Mouse (Mus musculus) limb, embryonic 15.5 days (tissue): ENCODE results near the gene Gm5941. TPM values are rescaled to one million over a fixed set of nuclear protein-coding genes. Genes with fewer than 3 reads are reported as not detected.
"Not testable (repeated sequence)": the region's sequence is repeated elsewhere in the genome, so short reads cannot be mapped to it uniquely, and the experiment has no call there.

Source experiments
- ATAC-seq: fragments of 200-750 bp; cut with Nextera tagmentation; 2 replicates; pipeline ENCODE4 v1.8.0; 2017; ENCODE audit warnings: low read depth, moderate TSS enrichment; ENCODE audit not compliant: insufficient number of reproducible peaks, low FRiP score, low TSS enrichment
- H3K27ac ChIP-seq: fragments of 300-500 bp; sonication (generic); 2 replicates; pipeline ENCODE4 v1.5.1; 2015; ENCODE audit warnings: moderate library complexity, mild to moderate bottlenecking, inconsistent platforms
- H3K27me3 ChIP-seq: fragments of 300-500 bp; sonication (generic); 2 replicates; pipeline ENCODE4 v1.6.1; 2015; ENCODE audit warnings: inconsistent platforms
- H3K36me3 ChIP-seq: fragments of 300-500 bp; sonication (generic); 2 replicates; pipeline ENCODE4 v1.6.1; 2015; ENCODE audit warnings: inconsistent platforms
- H3K4me1 ChIP-seq: fragments of 300-500 bp; sonication (generic); 2 replicates; pipeline ENCODE4 v1.6.1; 2015; ENCODE audit warnings: inconsistent platforms
- H3K4me2 ChIP-seq: fragments of 300-500 bp; sonication (generic); 2 replicates; pipeline ENCODE4 v1.6.1; 2015; ENCODE audit warnings: mild to moderate bottlenecking, inconsistent platforms
- H3K4me3 ChIP-seq: fragments of 300-500 bp; sonication (generic); 2 replicates; pipeline ENCODE4 v1.5.1; 2015; ENCODE audit warnings: mild to moderate bottlenecking, inconsistent platforms
- H3K9ac ChIP-seq: fragments of 300-500 bp; sonication (generic); 2 replicates; pipeline ENCODE4 v1.6.1; 2015; ENCODE audit warnings: inconsistent platforms
- H3K9me3 ChIP-seq: fragments of 300-500 bp; sonication (generic); 2 replicates; pipeline ENCODE4 v1.6.1; 2016; ENCODE audit warnings: inconsistent platforms
- WGBS: fragments of 180-500 bp; shearing (Covaris S2); methylation state at CpG from one replicate; pipeline ENCODE4 v1.1.7; 2015; 5-methylcytosine and 5-hydroxymethylcytosine counted together
- polyA plus RNA-seq: library from polyadenylated mRNA; unstranded; fragments of >200 nt; fragmentation: Nextera tagmentation; extraction: Ambion mirVana; gene quantifications from 2 replicates; pipeline ENCODE4 v1.2.1, GENCODE M21; 2015

Gm5941 gene
- polyA plus RNA-seq, result not detected in 2 replicates

GRCm38 (mm10) chrX:92489649-92490048 lies at the start of gene Gm5941:
Gm5941 (plus strand) TSS chrX:92489949.
- not testable (repeated sequence) for H3K27me3 ChIP-seq, ATAC-seq, H3K27ac ChIP-seq, H3K36me3 ChIP-seq, H3K9me3 ChIP-seq, H3K4me1 ChIP-seq, H3K4me3 ChIP-seq, H3K4me2 ChIP-seq, H3K9ac ChIP-seq
- WGBS, result 79% methylated on average over 4 of the region's 4 CpGs

- H3K9ac ChIP-seq, result no peak overlapping the region
- ATAC-seq, result no peak
- no peak overlapping the region for H3K4me3 ChIP-seq
- H3K27ac ChIP-seq, result no peak overlapping the region
- 37% methylated on average over 3 of the region's 3 CpGs for WGBS
- no peak overlapping the region for H3K4me2 ChIP-seq
- H3K27me3 ChIP-seq, result no peaks in the 10 kb centered on the region
- H3K4me1 ChIP-seq, result no peaks in the 10 kb centered on the region
- H3K9me3 ChIP-seq, result no peaks in the 10 kb centered on the region
- H3K36me3 ChIP-seq, result no peaks in the 10 kb centered on the region
Measured at GRCm38 (mm10) chrX:92460496-92460895, 29.3 kb upstream of the Gm5941 start.

DNA sequence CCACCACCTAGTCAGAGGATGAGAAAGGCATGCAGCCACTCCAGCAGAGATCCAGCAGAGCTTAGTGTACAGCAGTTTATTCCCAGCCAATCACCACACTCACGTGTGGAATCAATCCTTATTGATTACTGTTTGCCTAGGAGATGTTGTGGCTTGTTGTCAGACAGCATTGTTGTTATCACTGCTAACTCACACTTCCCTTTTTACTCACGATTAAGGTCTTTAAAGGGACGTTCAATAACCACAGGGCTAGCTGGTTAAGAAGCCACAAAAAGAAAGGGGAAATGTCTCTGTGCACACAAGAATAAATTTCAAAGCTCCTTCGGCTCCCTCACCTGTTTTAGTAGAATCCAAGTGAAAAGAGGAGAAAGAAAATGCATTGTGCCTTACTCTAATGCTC lies 25.0 kb upstream of the Gm5941 start:
- Histone ChIP-seq H3K27me3 (no peaks in the 10 kb centered on the region), H3K9me3 (no peaks in the 10 kb centered on the region), H3K27ac (no peak overlapping the region), H3K4me1 (no peaks in the 10 kb centered on the region), H3K4me3 (no peak overlapping the region), H3K9ac (no peak overlapping the region), H3K36me3 (no peaks in the 10 kb centered on the region), H3K4me2 (no peak overlapping the region)
- WGBS, result 61% methylated on average over 4 of the region's 4 CpGs
- no peak for ATAC-seq

DNA sequence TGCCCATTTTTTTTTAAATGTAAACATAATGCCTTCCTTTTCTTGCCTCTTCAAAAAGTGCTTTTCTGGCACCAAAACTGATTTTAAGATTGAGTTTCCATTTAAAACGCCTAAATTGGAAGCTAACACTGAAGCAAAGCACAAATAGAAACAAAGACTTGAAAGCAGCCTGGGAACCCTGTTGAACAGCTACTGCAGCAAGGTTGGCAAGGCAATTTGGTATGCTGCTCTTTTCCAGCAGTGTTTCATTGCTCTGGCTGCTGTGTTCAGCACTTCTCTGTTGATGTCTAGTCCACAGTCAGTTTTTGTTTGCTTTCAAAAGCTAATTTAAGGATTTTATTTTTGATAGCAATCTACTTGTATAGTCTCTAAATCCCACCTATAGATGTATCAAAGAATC lies 8.5 kb downstream of the Gm5941 start:
- no peaks in the 10 kb centered on the region for H3K27me3 ChIP-seq
- no peak overlapping the region for H3K4me3 ChIP-seq
- no peak for ATAC-seq
- H3K9me3 ChIP-seq, result no peaks in the 10 kb centered on the region
- no peaks in the 10 kb centered on the region for H3K36me3 ChIP-seq
- WGBS, result 41% methylated on average over 1 of the region's 1 CpGs
- H3K9ac ChIP-seq, result no peak overlapping the region
- no peak overlapping the region for H3K27ac ChIP-seq
- no peaks in the 10 kb centered on the region for H3K4me1 ChIP-seq
- H3K4me2 ChIP-seq, result no peak overlapping the region

DNA sequence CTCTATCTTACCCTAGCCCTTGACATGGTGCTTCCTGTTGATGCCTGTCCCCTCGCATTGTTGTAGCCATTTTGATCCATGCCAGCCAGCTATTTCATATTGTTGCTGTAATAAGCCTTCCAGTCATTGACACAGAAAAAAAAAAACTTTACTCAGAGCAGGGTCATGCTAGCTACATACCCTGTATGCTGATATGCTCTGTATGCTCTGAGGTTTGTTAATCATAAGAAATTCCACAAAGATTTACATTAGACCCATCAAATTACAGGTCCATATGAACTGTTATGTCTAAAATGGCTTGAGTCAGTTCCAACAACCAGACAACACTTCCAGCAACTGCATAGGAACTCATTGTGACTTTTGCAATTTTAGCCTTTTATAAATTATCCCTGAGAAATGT lies 38.1 kb downstream of the Gm5941 start:
- Histone ChIP-seq H3K36me3 (no peaks in the 10 kb centered on the region), H3K9me3 (no peaks in the 10 kb centered on the region), H3K4me3 (no peak overlapping the region), H3K9ac (no peak overlapping the region), H3K4me2 (no peak overlapping the region), H3K27ac (no peak overlapping the region), H3K4me1 (no peaks in the 10 kb centered on the region), H3K27me3 (no peaks in the 10 kb centered on the region)
- WGBS, result 67% methylated on average over 1 of the region's 1 CpGs
- no peak for ATAC-seq

Other genes starting within 250 kb of the Gm5941 start
- gene Mageb18, start 109.6 kb downstream of the Gm5941 start, polyA plus RNA-seq, result not detected in 2 replicates